Mouse (Mus musculus) lung, postnatal 0 days (tissue): ENCODE results near the gene Acsbg2.

Experiments
- CTCF ChIP-seq: IDR thresholded peaks from 2 replicates; pipeline ENCODE4 v1.5.1; 2016; ENCODE audit warnings: antibody characterized with exemption, mild to moderate bottlenecking
- EP300 ChIP-seq: IDR thresholded peaks from 2 replicates; pipeline ENCODE4 v1.6.1; 2016; ENCODE audit warnings: antibody characterized with exemption, mild to moderate bottlenecking, control low read depth

GRCm38 (mm10) chr17:56822380-56822779 lies 51.9 kb downstream of the Acsbg2 start:
- no peak for TF ChIP-seq CTCF
- TF ChIP-seq EP300, result 0 out of 2 replicates have a peak, but pooled peaks have one; percentile 38
